Mouse (Mus musculus): ENCODE results near the gene Polr3e. TPM values are rescaled to one million over a fixed set of nuclear protein-coding genes. Genes with fewer than 3 reads are reported as not detected.
A peak's percentile ranks its signal among the peaks of the same experiment; 100 is the strongest.

The Polr3e gene
- polyA plus RNA-seq, 1 experiment from 2014 or later: 27.7 TPM

DNA sequence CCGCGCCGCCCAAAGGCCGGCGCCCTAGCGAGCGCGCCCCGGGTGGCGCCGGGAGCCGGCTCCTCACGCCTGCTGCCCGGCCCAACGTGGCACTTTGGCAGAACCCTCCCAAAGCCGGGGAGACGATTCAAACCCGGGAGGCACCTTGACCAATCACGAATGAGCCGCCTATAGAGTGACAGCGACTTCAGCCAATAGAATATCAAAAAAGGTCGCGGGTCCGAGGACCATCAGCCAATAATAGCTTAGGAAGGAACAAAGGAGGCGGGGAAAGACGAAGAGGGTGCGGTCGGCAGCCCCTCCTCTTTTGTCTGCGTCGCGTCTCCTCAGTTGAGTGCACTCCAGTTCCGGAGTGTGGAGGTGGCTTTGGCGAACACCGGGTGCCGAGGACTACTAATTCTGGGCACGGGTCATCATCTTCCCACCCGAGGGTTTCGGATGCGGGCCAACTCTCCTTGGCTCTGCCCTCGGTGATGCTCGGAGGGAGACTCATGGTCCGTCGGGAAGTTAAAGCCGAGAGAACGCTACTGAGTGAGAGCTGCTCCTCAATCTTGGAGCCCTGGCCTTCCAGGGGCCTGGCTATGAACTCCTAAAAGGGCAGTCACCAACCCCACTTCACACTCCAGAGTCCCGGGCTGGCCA, 64.8 kb downstream of the Polr3e start, which contains the start of the genes Cdr2 and Mfsd13b:
Gene Cdr2 (minus strand): TSS at position 113 of the 642 bp plus-strand sequence.
Gene Mfsd13b (plus strand): TSS at position 310 of the 642 bp plus-strand sequence.
- Histone ChIP-seq H3K4me3 (replicated peaks) (peak within 1 kb of the TSS; percentile 60), H3K9me3 (no peaks in the 10 kb centered on the region), H3K4me2 (replicated peaks) (peak within 1 kb of the TSS; percentile 67), H3K4me1 (replicated peaks) (peaks cover 42% of the 10 kb centered on the region), H3K36me3 (no peaks in the 10 kb centered on the region), H3K9ac (replicated peaks) (peak within 1 kb of the TSS; percentile 79), H3K27me3 (no peaks in the 10 kb centered on the region), H3K27ac (peak within 1 kb of the TSS; percentile 63)
- peak; percentile 94 for ATAC-seq
- WGBS: under 1% methylated on average over 46 of the region's 46 CpGs

DNA sequence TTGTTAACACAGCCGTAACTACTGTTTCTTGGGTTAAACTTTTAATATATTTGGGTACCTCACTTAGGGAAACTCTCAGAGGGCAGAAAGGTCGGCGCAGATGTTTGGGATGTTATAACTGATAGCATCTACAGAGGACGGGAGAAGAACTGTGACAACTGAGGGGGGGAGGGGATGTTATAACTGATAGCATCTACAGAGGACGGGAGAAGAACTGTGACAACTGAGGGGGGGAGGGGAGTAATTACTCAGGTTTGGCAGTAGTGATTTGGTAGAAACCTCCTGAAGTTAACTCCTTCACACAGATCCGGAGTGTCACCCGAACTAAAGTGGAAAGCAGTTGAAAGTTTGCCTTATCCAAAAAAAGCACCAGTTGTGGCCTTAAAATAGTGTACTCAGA, 65.4 kb downstream of the Polr3e start:
- 16% methylated on average over 7 of the region's 7 CpGs for WGBS
- H3K36me3 ChIP-seq: no peaks in the 10 kb centered on the region
- H3K9ac ChIP-seq (replicated peaks): peak overlapping the region; percentile 75
- peak overlapping the region; percentile 67 for H3K4me2 ChIP-seq (replicated peaks)
- H3K9me3 ChIP-seq: no peaks in the 10 kb centered on the region
- H3K27me3 ChIP-seq: no peaks in the 10 kb centered on the region
- H3K27ac ChIP-seq: peak overlapping the region; percentile 61
- H3K4me3 ChIP-seq (replicated peaks): peak overlapping the region; percentile 60
- H3K4me1 ChIP-seq (replicated peaks): peaks cover 36% of the 10 kb centered on the region
- ATAC-seq: no peak

DNA sequence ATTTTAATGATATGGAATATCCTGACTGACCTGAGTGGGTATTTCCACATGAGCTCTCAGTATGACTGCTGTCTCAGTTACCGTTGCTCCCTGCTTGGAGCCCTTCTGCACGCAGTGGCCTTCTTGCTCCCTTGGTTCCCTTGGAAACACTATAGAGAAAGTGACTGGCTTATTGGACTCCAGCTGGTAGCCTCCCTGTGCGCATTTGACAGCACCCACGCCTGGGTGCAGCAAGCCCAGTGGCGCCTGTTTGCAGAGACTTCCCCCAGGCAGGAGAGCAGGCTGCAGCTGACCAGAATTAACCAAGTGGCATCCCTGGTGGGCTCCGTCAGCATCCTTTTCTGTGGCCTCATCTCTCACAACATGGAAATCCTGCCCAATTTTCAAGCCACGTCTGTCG, 73.6 kb downstream of the Polr3e start:
- Histone ChIP-seq H3K9me3 (no peaks in the 10 kb centered on the region), H3K27me3 (no peaks in the 10 kb centered on the region), H3K9ac (replicated peaks) (no peak overlapping the region), H3K4me3 (replicated peaks) (no peak overlapping the region), H3K4me1 (replicated peaks) (no peaks in the 10 kb centered on the region), H3K27ac (no peak overlapping the region), H3K36me3 (no peaks in the 10 kb centered on the region), H3K4me2 (replicated peaks) (no peak overlapping the region)
- no peak for ATAC-seq
- WGBS: 65% methylated on average over 8 of the region's 8 CpGs

Other genes with a start within 250 kb of the Polr3e start
- gene Pdzd9, start 247.4 kb upstream of the Polr3e start, polyA plus RNA-seq (2015; fragmentation: Nextera tagmentation; extraction: Ambion mirVana): 0.48 and 0.72 TPM in 2 replicates
- 13.9 and 14.9 TPM in 2 replicates for gene Mosmo, start 240.1 kb upstream of the Polr3e start, polyA plus RNA-seq (2015; fragmentation: Nextera tagmentation; extraction: Ambion mirVana)
- 0.40 and 1.2 TPM in 2 replicates for gene Vwa3a, start 178.4 kb upstream of the Polr3e start, polyA plus RNA-seq (2015; fragmentation: Nextera tagmentation; extraction: Ambion mirVana)
- gene Gm5737, start 105.4 kb upstream of the Polr3e start, polyA plus RNA-seq (2015; fragmentation: Nextera tagmentation; extraction: Ambion mirVana): not detected in 2 replicates
- 23.9 and 26.4 TPM in 2 replicates for gene Eef2k, start 74.9 kb upstream of the Polr3e start, polyA plus RNA-seq (2015; fragmentation: Nextera tagmentation; extraction: Ambion mirVana)
- 14.7 and 15.6 TPM in 2 replicates for gene Cdr2, start 64.6 kb downstream of the Polr3e start, polyA plus RNA-seq (2015; fragmentation: Nextera tagmentation; extraction: Ambion mirVana)
- gene Mfsd13b, start 64.8 kb downstream of the Polr3e start, polyA plus RNA-seq (2015; fragmentation: Nextera tagmentation; extraction: Ambion mirVana): not detected in 2 replicates
- gene Mettl9, start 116.7 kb downstream of the Polr3e start, polyA plus RNA-seq (2015; fragmentation: Nextera tagmentation; extraction: Ambion mirVana): 210 and 214 TPM in 2 replicates
- gene Igsf6, start 156.8 kb downstream of the Polr3e start, polyA plus RNA-seq (2015; fragmentation: Nextera tagmentation; extraction: Ambion mirVana): 0.87 and 0.92 TPM in 2 replicates
- gene Otoa, start 163.9 kb downstream of the Polr3e start, polyA plus RNA-seq (2015; fragmentation: Nextera tagmentation; extraction: Ambion mirVana): 0.13 and 0.19 TPM in 2 replicates